Mouse (Mus musculus): ENCODE data around the gene Limd1. TPM values are rescaled to one million over a fixed set of nuclear protein-coding genes. Genes with fewer than 3 reads are reported as not detected.

Gene Limd1
- polyA plus RNA-seq (2012; ENCODE audit: low replicate concordance) = 13.7 and 24.0 TPM in 2 replicates

GRCm38 (mm10) chr9:123478586-123479195 is at the start of gene Limd1:
TSS of gene Limd1 (plus strand) at chr9:123478706.

DNA sequence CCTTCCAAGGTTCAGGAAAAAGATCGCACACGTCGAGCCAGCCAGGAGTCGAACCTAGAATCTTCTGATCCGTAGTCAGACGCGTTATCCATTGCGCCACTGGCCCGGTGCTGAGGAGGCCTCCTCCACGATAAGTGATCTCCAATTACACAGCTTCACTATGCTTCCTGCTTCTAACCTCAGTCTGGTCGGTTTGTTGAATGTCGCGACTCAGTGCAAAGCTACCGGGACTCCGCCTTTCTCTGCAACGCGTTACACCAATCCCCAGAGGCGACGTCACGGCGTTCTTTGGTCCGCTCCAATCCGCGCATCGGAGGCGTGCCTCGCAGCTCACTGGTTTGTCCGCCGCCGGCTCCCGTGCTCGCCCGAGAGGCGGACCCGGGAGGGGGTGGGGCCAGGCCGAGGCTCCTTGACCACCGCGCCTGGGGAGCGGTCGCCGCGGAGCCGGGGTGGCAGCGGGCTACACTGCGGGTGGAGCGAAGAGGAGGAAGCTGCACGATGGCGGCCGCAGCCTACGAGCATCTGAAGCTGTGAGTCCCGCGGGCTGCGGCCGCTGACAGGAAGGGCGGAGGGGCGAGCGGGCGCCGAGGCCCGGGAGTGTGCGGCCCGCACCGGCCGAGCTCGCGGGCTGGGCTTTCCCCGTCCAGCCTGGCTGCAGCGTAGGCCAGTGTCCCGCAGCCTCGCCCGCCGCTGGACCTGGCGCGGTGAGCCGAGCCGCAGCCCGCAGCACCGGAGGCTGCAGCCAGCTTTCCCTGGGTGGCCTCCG is 51.1 kb downstream of the Limd1 start, which contains the start of gene Sacm1l:
Sacm1l (plus strand) TSS at position 368 of the 766 bp plus-strand sequence.

Other genes starting within 250 kb of the Limd1 start
- gene Tmem158, start 217.9 kb upstream of the Limd1 start, polyA plus RNA-seq (2012; ENCODE audit: low replicate concordance) = 21.1 and 30.8 TPM in 2 replicates
- 9.1 and 13.8 TPM in 2 replicates for gene Lars2, start 111.8 kb upstream of the Limd1 start, polyA plus RNA-seq (2012; ENCODE audit: low replicate concordance)
- gene Sacm1l, start 51.1 kb downstream of the Limd1 start, polyA plus RNA-seq (2012; ENCODE audit: low replicate concordance) = 1.7 and 2.9 TPM in 2 replicates
- gene Slc6a20b, start 153.9 kb downstream of the Limd1 start, polyA plus RNA-seq (2012; ENCODE audit: low replicate concordance) = 0.05 and 0.09 TPM in 2 replicates
- gene Ccr9, start 199.7 kb downstream of the Limd1 start, polyA plus RNA-seq (2012; ENCODE audit: low replicate concordance) = 0.91 and 1.0 TPM in 2 replicates
- gene Slc6a20a, start 200.2 kb downstream of the Limd1 start, polyA plus RNA-seq (2012; ENCODE audit: low replicate concordance) = 2.7 and 4.5 TPM in 2 replicates
- 0.61 and 1.6 TPM in 2 replicates for gene Lztfl1, start 239.0 kb downstream of the Limd1 start, polyA plus RNA-seq (2012; ENCODE audit: low replicate concordance)